Mouse (Mus musculus) stomach, postnatal 0 days (tissue): ENCODE data around the gene Hnrnpl.

ENCODE experiments used
- CTCF ChIP-seq: IDR thresholded peaks from 2 replicates; pipeline ENCODE4 v1.5.1; 2016; ENCODE audit warnings: antibody characterized with exemption, low read depth, mild to moderate bottlenecking, moderate library complexity
- EP300 ChIP-seq: optimal IDR thresholded peaks from 2 replicates; pipeline ENCODE3; 2016; ENCODE audit warnings: antibody characterized with exemption

GRCm38 (mm10) chr7:28801451-28801850 lies 6.9 kb upstream of the Hnrnpl start:
- TF ChIP-seq CTCF (no peak), EP300 (no peak)
